Mouse (Mus musculus): ENCODE data around the gene Gm17657. TPM values are rescaled to one million over a fixed set of nuclear protein-coding genes. Genes with fewer than 3 reads are reported as not detected.
"Not testable (repeated sequence)": the region's sequence is repeated elsewhere in the genome, so short reads cannot be mapped to it uniquely, and the experiment has no call there.

Gm17657 gene
- total RNA-seq, 2 experiments from 2014 or later = not detected

GRCm38 (mm10) chr17:29502669-29503665 lies 46.5 kb downstream of the Gm17657 start:
- peak; percentile 37; the same call in 1 of the 2 replicates for ATAC-seq (replicated peaks; ENCODE audit: poor library complexity, severe bottlenecking)

- no peak for ATAC-seq (replicated peaks; ENCODE audit: poor library complexity, severe bottlenecking)
Measured at GRCm38 (mm10) chr17:29502005-29502668, 47.3 kb downstream of the Gm17657 start.

GRCm38 (mm10) chr17:29500802-29501469 lies 48.5 kb downstream of the Gm17657 start:
- peak; percentile 51 for ATAC-seq (replicated peaks; ENCODE audit: poor library complexity, severe bottlenecking)

GRCm38 (mm10) chr17:29500243-29500740 lies 49.1 kb downstream of the Gm17657 start:
- no peak for ATAC-seq (replicated peaks; ENCODE audit: poor library complexity, severe bottlenecking)

- no peak for ATAC-seq (replicated peaks; ENCODE audit: poor library complexity, severe bottlenecking)
Measured at GRCm38 (mm10) chr17:29499511-29499910, 49.9 kb downstream of the Gm17657 start.

- ATAC-seq (replicated peaks; ENCODE audit: poor library complexity, severe bottlenecking) = not testable (repeated sequence)
Measured at GRCm38 (mm10) chr17:29498952-29499351, 50.5 kb downstream of the Gm17657 start.

GRCm38 (mm10) chr17:29498028-29498427 lies 51.4 kb downstream of the Gm17657 start:
- ATAC-seq (replicated peaks; ENCODE audit: poor library complexity, severe bottlenecking) = peak; percentile 80

GRCm38 (mm10) chr17:29497481-29497880 lies 52.0 kb downstream of the Gm17657 start:
- not testable (repeated sequence) for ATAC-seq (replicated peaks; ENCODE audit: poor library complexity, severe bottlenecking)

- ATAC-seq (replicated peaks; ENCODE audit: poor library complexity, severe bottlenecking) = no peak
Measured at GRCm38 (mm10) chr17:29497071-29497354, 52.4 kb downstream of the Gm17657 start.

GRCm38 (mm10) chr17:29496211-29497070 lies 53.0 kb downstream of the Gm17657 start:
- no peak for ATAC-seq (replicated peaks; ENCODE audit: poor library complexity, severe bottlenecking)

- no peak for ATAC-seq (replicated peaks; ENCODE audit: poor library complexity, severe bottlenecking)
Measured at GRCm38 (mm10) chr17:29494732-29495076, 54.7 kb downstream of the Gm17657 start.

GRCm38 (mm10) chr17:29494062-29494731 lies 55.2 kb downstream of the Gm17657 start:
- no peak for ATAC-seq (replicated peaks; ENCODE audit: poor library complexity, severe bottlenecking)

- ATAC-seq (replicated peaks; ENCODE audit: poor library complexity, severe bottlenecking) = no peak
Measured at GRCm38 (mm10) chr17:29493461-29493980, 55.9 kb downstream of the Gm17657 start.

- ATAC-seq (replicated peaks; ENCODE audit: poor library complexity, severe bottlenecking) = peak; percentile 21
Measured at GRCm38 (mm10) chr17:29492269-29493191, 56.9 kb downstream of the Gm17657 start.

- no peak for ATAC-seq (replicated peaks; ENCODE audit: poor library complexity, severe bottlenecking)
Measured at GRCm38 (mm10) chr17:29491591-29492268, 57.7 kb downstream of the Gm17657 start.

- ATAC-seq (replicated peaks; ENCODE audit: poor library complexity, severe bottlenecking) = peak; percentile 31
Measured at GRCm38 (mm10) chr17:29490713-29491581, 58.5 kb downstream of the Gm17657 start, which contains the start of gene Pim1. Gene Pim1, plus strand, starts transcription at chr17:29490753.

Data from granulocyte monocyte progenitor cell, adult 5-6 weeks (primary cell).